Mouse (Mus musculus) ES-E14 (cell line): ENCODE data around the gene Stxbp1. TPM values are rescaled to one million over a fixed set of nuclear protein-coding genes. Genes with fewer than 3 reads are reported as not detected.

ENCODE experiments used
- DNase-seq: peaks from one replicate; pipeline ENCODE4 v3.0.0-alpha.2; 2013; ENCODE audit warnings: low read depth, low spot score
- H3K27ac ChIP-seq: 2 replicates; pipeline ENCODE4 v1.5.1; 2012; ENCODE audit warnings: low read depth, mild to moderate bottlenecking, low read length, moderate library complexity, mixed read lengths; ENCODE audit not compliant: poor library complexity, insufficient read depth, severe bottlenecking
- H3K36me3 ChIP-seq: 2 replicates; pipeline ENCODE4 v1.6.1; 2012; ENCODE audit warnings: mild to moderate bottlenecking, low read length, moderate library complexity, mixed read lengths; ENCODE audit not compliant: control insufficient read depth, poor library complexity, insufficient read depth, severe bottlenecking
- H3K4me1 ChIP-seq, 2 experiments: fragments of 150-350 bp in 1 of 2; sonication (generic) in 1 of 2; 2 replicates each; pipeline ENCODE4 v1.6.1; 2012; ENCODE audit warnings: low read length in 2 of 2, mild to moderate bottlenecking in 1 of 2, mixed read lengths in 1 of 2; ENCODE audit not compliant: control insufficient read depth in 2 of 2, insufficient read depth in 2 of 2, poor library complexity in 1 of 2
- H3K4me3 ChIP-seq, 2 experiments: fragments of 150-350 bp in 1 of 2; sonication (generic) in 1 of 2; 2 replicates each; pipeline ENCODE4 v1.5.1; 2012; ENCODE audit warnings: low read length in 2 of 2, low read depth in 1 of 2, mild to moderate bottlenecking in 1 of 2, mixed read lengths in 1 of 2; ENCODE audit not compliant: insufficient read depth in 1 of 2, poor library complexity in 1 of 2, severe bottlenecking in 1 of 2
- H3K9ac ChIP-seq: 2 replicates; pipeline ENCODE4 v1.6.1; 2012; ENCODE audit warnings: low read depth, mild to moderate bottlenecking, low read length, mixed read lengths; ENCODE audit not compliant: poor library complexity, insufficient read depth, severe bottlenecking
- H3K9me3 ChIP-seq: fragments of 150-350 bp; sonication (generic); 2 replicates; pipeline ENCODE4 v1.6.1; 2012; ENCODE audit warnings: low read depth, mild to moderate bottlenecking, low read length; ENCODE audit not compliant: control insufficient read depth, insufficient read depth
- CHD2 ChIP-seq: IDR thresholded peaks from 2 replicates; pipeline ENCODE4 v1.6.1; 2014; ENCODE audit warnings: mild to moderate bottlenecking, low read depth, low read length, inconsistent platforms
- HCFC1 ChIP-seq: IDR thresholded peaks from 2 replicates; pipeline ENCODE4 v1.6.1; 2012; ENCODE audit warnings: low read length, inconsistent platforms, borderline replicate concordance; ENCODE audit not compliant: insufficient read depth
- MAFK ChIP-seq: IDR thresholded peaks from 2 replicates; pipeline ENCODE4 v1.6.1; 2014; ENCODE audit warnings: mild to moderate bottlenecking, low read depth, low read length, inconsistent platforms; ENCODE audit not compliant: insufficient read depth
- ZC3H11A ChIP-seq: IDR thresholded peaks from 2 replicates; pipeline ENCODE4 v1.6.1; 2012; ENCODE audit warnings: low read depth, mild to moderate bottlenecking, inconsistent platforms, low read length, borderline replicate concordance
- ZNF384 ChIP-seq: IDR thresholded peaks from 2 replicates; pipeline ENCODE4 v1.6.1; 2012; ENCODE audit warnings: low read depth, low read length, inconsistent platforms
- in situ Hi-C, 2 experiments: fragments of 600-800 bp; cut with MboI; formaldehyde crosslinking; loops; one replicate each; pipeline ENCODE4 v1.15.1; 2025; ENCODE audit warnings: low sequenced_read_pairs in 2 of 2, inconsistent platforms in 1 of 2; ENCODE audit not compliant: unreplicated experiment in 2 of 2
- total RNA-seq: library from RNA; depleted of rRNA; stranded (reverse); fragments of 300-350 nt; gene quantifications from 2 replicates; pipeline ENCODE4 v1.2.3, GENCODE M21; 2012

Stxbp1 gene
- total RNA-seq, 1 experiment = 4.0 TPM

DNA sequence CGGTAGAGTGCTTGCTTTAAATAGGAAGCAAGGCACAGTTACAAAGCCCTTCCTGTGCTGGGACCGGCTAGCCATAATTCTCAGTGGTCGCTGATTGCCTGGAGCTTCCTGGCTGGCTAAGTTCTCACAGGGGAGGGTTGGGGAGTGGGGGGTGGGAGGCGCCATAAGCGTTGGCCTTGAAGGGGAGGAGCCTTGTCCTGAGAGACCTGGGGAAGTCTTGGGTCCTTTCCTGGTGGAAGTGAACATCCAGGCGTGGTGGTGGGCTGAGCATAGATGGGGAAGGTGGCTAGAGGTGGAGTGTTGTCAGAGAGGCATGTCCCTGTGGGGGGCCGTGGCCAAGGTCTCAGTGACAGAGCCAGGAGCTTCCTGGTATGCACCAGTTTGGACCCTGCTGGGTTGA lies 37.7 kb upstream of the Stxbp1 start:
- no peak overlapping the region for H3K27ac ChIP-seq
- peaks cover 7 to 43% of the 10 kb centered on the region in 2 experiments; a peak in 3 of 4 replicates for H3K4me1 ChIP-seq
- no peak overlapping the region for H3K4me3 ChIP-seq
- no peaks in the 10 kb centered on the region for H3K36me3 ChIP-seq
- no peak for DNase-seq
- in situ Hi-C loops = no loop called here
- no peak overlapping the region for H3K9ac ChIP-seq
- H3K9me3 ChIP-seq = no peaks in the 10 kb centered on the region
- TF ChIP-seq CHD2 (no peak), HCFC1 (no peak), ZNF384 (no peak), MAFK (no peak), ZC3H11A (no peak)

DNA sequence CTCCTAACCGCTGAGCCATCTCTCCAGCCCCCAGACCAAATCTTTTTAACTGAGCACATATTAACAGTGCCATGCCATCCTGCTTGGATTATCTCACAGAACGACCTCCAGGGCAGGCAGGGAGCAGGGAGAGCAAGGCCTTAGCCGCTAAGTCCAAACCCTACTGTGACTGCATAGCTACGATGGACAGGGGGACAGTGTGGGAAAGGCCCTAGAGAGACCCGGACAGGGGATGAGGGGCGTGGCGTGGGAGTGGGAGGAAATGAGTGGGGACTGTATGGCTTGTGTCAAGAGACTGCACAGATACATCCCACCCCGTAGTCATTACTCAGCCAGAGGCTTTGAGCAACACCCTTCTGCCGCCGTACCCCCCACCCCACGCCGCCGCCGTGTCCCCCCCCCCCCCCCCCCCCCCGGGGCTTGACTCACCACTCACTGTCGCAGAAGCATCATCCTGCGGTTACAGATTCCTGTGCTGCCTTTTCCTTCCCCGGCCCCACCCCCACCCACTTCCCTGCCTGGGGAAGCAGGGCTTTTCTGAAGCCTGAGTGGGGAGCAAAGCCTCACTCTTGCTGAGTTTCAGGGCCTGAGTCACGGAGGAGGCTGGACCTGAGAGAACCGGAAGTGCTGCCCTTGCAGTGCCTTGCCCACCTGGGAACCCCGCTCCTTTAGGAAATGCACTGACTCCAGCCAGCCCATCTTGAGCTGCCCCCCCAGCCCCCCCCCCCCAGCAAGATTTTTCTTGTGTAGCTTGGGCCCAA lies 35.4 kb upstream of the Stxbp1 start:
- Histone ChIP-seq H3K4me3 (no peak overlapping the region), H3K27ac (no peak overlapping the region; the same call in 1 of the 2 replicates), H3K9ac (no peak overlapping the region), H3K36me3 (no peaks in the 10 kb centered on the region), H3K4me1 (peaks cover 21 to 57% of the 10 kb centered on the region in 2 experiments), H3K9me3 (no peaks in the 10 kb centered on the region)
- TF ChIP-seq HCFC1 (no peak), MAFK (no peak), ZC3H11A (no peak)
- in situ Hi-C loops = no loop called here
- no peak for DNase-seq

DNA sequence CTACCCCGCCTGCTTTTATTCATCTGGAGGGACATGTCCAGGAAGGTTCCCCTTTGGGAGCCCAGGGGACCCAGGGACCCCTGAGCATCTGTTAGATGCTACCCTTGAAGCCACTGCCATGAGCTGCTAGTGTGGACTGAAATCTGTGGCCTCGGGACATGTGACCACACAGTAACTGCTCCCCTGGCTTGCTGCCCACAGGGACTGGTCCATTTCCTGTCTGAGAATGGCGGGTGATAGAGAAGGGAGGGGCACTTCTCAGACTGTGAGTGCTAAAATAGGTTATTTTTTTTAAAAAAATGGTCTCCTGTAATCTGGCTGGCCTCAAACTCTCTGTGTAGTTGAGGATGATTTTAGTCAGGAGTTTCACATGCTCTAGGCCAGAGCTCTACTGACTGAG lies 34.7 kb upstream of the Stxbp1 start:
- Histone ChIP-seq H3K4me1 (peaks cover 24 to 58% of the 10 kb centered on the region in 2 experiments), H3K27ac (no peak overlapping the region), H3K36me3 (no peaks in the 10 kb centered on the region), H3K9me3 (no peaks in the 10 kb centered on the region), H3K9ac (peak overlapping the region; percentile 6; the same call in 1 of the 2 replicates), H3K4me3 (no peak overlapping the region)
- no peak for DNase-seq
- TF ChIP-seq MAFK (no peak), ZC3H11A (no peak), ZNF384 (no peak), HCFC1 (no peak), CHD2 (no peak)
- in situ Hi-C loops = no loop called here

DNA sequence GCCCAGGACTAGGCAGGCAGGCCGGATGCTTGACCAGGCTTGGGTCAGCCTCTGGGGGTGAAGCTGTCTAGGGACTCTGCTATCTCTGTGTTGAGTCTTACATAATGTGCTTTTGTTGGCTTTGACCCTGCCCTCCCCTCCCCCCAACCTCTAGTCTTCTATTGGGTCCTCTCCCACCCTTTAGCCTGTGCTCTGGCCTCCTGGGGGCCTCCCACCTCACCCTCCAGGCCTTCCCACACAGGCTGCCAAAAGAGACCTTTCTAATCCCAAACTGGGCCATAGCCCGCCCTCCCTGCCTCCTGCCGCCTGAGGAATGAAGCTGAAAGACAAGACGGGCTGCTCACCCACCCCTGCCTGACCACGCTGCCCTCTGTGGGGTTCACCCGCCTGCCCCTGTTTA lies 34.0 kb upstream of the Stxbp1 start:
- H3K9ac ChIP-seq = 0 out of 2 replicates have a peak overlapping the region, but pooled peaks have one; percentile 6

More for the DNA sequence above, 34.0 kb upstream of the Stxbp1 start:
- no peak for TF ChIP-seq ZC3H11A
- TF ChIP-seq HCFC1 = no peak
- TF ChIP-seq MAFK = no peak
- no peak for TF ChIP-seq CHD2
- no peak for TF ChIP-seq ZNF384
- Histone ChIP-seq H3K4me1 (peaks cover 24 to 58% of the 10 kb centered on the region in 2 experiments), H3K36me3 (no peaks in the 10 kb centered on the region), H3K4me3 (no peak overlapping the region), H3K9me3 (no peaks in the 10 kb centered on the region), H3K27ac (no peak overlapping the region)
- DNase-seq = no peak
- in situ Hi-C loops = no loop called here
